Mouse (Mus musculus) intestine, postnatal 0 days (tissue): ENCODE data around the gene Hist1h2ba. TPM values are rescaled to one million over a fixed set of nuclear protein-coding genes. Genes with fewer than 3 reads are reported as not detected.

ENCODE experiments used
- ATAC-seq: fragments of 200-750 bp; cut with Nextera tagmentation; 2 replicates; pipeline ENCODE4 v1.8.0; 2017; ENCODE audit warnings: mild to moderate bottlenecking, moderate TSS enrichment, moderate library complexity
- H3K27ac ChIP-seq: fragments of 300-500 bp; sonication (generic); 2 replicates; pipeline ENCODE4 v1.5.1; 2014; ENCODE audit warnings: mild to moderate bottlenecking, low read depth, low read length, moderate library complexity
- H3K27me3 ChIP-seq: fragments of 300-500 bp; sonication (generic); replicated peaks from 2 replicates; pipeline ENCODE4 v1.6.1; 2014; ENCODE audit warnings: low read length, mixed read lengths; ENCODE audit not compliant: control insufficient read depth, insufficient read depth
- H3K36me3 ChIP-seq: fragments of 300-500 bp; sonication (generic); 2 replicates; pipeline ENCODE4 v1.6.1; 2014; ENCODE audit warnings: mild to moderate bottlenecking, moderate library complexity; ENCODE audit not compliant: control insufficient read depth, insufficient read depth
- H3K4me1 ChIP-seq: fragments of 300-500 bp; sonication (generic); replicated peaks from 2 replicates; pipeline ENCODE4 v1.6.1; 2014; ENCODE audit warnings: antibody characterized with exemption, low read length, mixed read lengths; ENCODE audit not compliant: control insufficient read depth, insufficient read depth
- H3K4me2 ChIP-seq: fragments of 300-500 bp; sonication (generic); replicated peaks from 2 replicates; pipeline ENCODE4 v1.6.1; 2014; ENCODE audit warnings: low read depth, mild to moderate bottlenecking, moderate library complexity
- H3K4me3 ChIP-seq: fragments of 300-500 bp; sonication (generic); 2 replicates; pipeline ENCODE4 v1.5.1; 2014; ENCODE audit warnings: low read depth, low read length
- H3K9ac ChIP-seq: fragments of 300-500 bp; sonication (generic); 2 replicates; pipeline ENCODE4 v1.6.1; 2014; ENCODE audit warnings: mild to moderate bottlenecking, low read depth, low read length
- H3K9me3 ChIP-seq: fragments of 300-500 bp; sonication (generic); 2 replicates; pipeline ENCODE4 v1.6.1; 2016; ENCODE audit warnings: mixed run types; ENCODE audit not compliant: control insufficient read depth
- CTCF ChIP-seq: sonication (generic); IDR thresholded peaks from 2 replicates; pipeline ENCODE4 v1.5.1; 2016; ENCODE audit warnings: low read depth, mild to moderate bottlenecking, control low read depth, antibody characterized with exemption, moderate library complexity
- WGBS: fragments of 180-500 bp; shearing (Covaris S2); extraction: QIAGEN DNeasy Blood & Tissue Kit; methylation state at CpG from one replicate; pipeline ENCODE4 v1.1.7; 2014; 5-methylcytosine and 5-hydroxymethylcytosine counted together
- polyA plus RNA-seq: library from polyadenylated mRNA; unstranded; fragments of >200 nt; fragmentation: Nextera tagmentation; extraction: Ambion mirVana; gene quantifications from 2 replicates; pipeline ENCODE4 v1.2.1, GENCODE M21; 2015

Hist1h2ba gene
- polyA plus RNA-seq, 1 experiment from 2014 or later = not detected

DNA sequence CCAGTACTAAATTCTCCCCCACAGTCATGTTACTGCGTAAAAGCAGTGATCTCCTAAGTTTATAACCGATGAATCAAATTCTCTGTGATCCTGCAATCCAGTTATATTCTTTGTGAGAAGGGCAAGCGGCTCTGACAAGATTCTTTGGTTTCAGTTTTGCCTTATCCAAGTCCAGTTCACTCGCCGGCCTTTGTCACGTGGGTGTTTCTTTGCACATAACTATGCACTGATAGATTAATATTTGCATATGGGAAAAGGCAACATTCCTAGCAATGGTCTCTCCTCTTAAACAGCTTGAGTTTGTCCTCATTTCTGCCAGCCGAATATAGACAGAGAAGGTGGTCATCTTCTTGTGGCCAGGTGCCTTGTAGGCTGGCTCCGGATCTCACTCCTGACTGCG, 3.5 kb downstream of the Hist1h2ba start:
- Histone ChIP-seq H3K9me3 (no peaks in the 10 kb centered on the region), H3K27me3 (no peaks in the 10 kb centered on the region), H3K9ac (no peak overlapping the region), H3K36me3 (no peaks in the 10 kb centered on the region), H3K4me2 (peak overlapping the region; percentile 41; the same call in 1 of the 2 replicates), H3K27ac (no peak overlapping the region), H3K4me1 (0 out of 2 replicates have a peak, but pooled peaks cover 4% of the 10 kb centered on the region), H3K4me3 (no peak overlapping the region)
- 66% methylated on average over 9 of the region's 9 CpGs for WGBS
- TF ChIP-seq CTCF = no peak
- peak; percentile 58; the same call in 1 of the 2 replicates for ATAC-seq

DNA sequence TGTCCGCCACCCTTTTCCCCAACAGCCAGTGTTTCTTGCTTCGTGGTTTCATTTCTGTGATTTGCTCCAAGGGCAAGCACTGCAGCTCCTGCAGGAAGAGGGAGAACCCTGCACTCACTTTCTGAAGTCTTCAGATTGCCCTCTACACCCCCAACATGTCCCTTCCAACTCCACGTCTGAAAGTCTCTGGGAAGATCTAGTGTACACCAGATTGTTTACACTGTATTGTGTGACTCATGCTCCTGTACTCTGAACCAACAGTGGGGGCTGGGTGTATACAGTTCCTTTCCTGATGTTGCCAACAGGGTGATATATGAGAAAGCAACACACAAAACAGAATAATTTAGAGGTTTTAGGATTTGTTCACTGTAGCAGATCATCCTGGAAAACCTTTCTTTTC, 5.3 kb downstream of the Hist1h2ba start:
- Histone ChIP-seq H3K4me1 (0 out of 2 replicates have a peak, but pooled peaks cover 4% of the 10 kb centered on the region), H3K4me3 (no peak overlapping the region), H3K4me2 (peak overlapping the region; percentile 41), H3K9ac (no peak overlapping the region), H3K27me3 (no peaks in the 10 kb centered on the region), H3K36me3 (no peaks in the 10 kb centered on the region), H3K27ac (no peak overlapping the region), H3K9me3 (no peaks in the 10 kb centered on the region)
- TF ChIP-seq CTCF = no peak
- ATAC-seq = peak; percentile 68
- 38% methylated on average over 3 of the region's 3 CpGs for WGBS

DNA sequence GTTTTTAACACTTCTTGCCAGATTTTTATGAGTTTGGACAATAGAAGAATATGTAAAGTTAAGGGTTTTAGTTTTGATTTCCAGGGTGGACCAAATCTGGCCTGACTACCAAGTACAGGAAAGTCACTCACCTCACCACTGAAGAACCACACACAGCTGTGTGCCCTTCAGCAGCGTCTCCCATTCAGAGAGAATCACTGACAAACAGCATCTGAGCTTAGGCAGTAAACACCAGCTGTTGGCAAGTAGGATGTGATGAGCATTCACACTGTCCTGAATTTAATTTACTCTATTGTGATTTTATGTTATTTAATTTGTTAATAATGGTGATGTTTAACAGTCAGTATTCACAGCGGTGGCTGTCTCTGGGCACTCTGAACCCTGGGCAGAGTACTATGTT, 8.2 kb downstream of the Hist1h2ba start:
- H3K4me2 ChIP-seq = no peak overlapping the region
- H3K36me3 ChIP-seq = no peaks in the 10 kb centered on the region
- no peak overlapping the region for H3K27ac ChIP-seq
- 0 out of 2 replicates have a peak, but pooled peaks cover 4% of the 10 kb centered on the region for H3K4me1 ChIP-seq
- no peak for ATAC-seq
- no peaks in the 10 kb centered on the region for H3K9me3 ChIP-seq
- no peak overlapping the region for H3K9ac ChIP-seq
- no peak overlapping the region for H3K4me3 ChIP-seq
- no peak for TF ChIP-seq CTCF
- H3K27me3 ChIP-seq = no peaks in the 10 kb centered on the region
- WGBS = 78% methylated on average over 2 of the region's 2 CpGs

DNA sequence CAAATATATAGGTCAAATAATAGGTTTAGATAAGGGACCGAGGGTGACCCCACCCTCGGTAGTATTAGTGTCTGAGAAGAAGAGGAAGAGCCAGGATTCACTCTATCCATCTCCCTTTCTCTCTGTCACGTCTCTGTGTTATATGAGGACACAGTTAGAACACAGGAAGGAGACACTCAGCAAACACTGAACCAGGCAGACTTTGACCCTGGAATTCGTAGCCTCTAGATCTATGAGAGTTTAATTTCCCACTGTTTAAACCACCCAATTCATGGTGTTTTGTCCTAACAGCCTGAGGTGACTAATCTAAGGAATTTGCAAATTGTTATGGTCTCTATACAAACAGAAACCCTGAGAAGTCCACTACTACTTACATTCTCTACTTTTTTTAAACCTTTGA, 16.3 kb downstream of the Hist1h2ba start:
- 12% methylated on average over 4 of the region's 4 CpGs for WGBS
- H3K36me3 ChIP-seq = no peaks in the 10 kb centered on the region
- H3K4me2 ChIP-seq = no peak overlapping the region
- no peak overlapping the region for H3K4me3 ChIP-seq
- no peak overlapping the region for H3K27ac ChIP-seq
- peak; percentile 56 for ATAC-seq
- H3K4me1 ChIP-seq = 0 out of 2 replicates have a peak, but pooled peaks cover 4% of the 10 kb centered on the region
- TF ChIP-seq CTCF = no peak
- H3K27me3 ChIP-seq = no peaks in the 10 kb centered on the region
- H3K9me3 ChIP-seq = no peaks in the 10 kb centered on the region
- H3K9ac ChIP-seq = no peak overlapping the region

DNA sequence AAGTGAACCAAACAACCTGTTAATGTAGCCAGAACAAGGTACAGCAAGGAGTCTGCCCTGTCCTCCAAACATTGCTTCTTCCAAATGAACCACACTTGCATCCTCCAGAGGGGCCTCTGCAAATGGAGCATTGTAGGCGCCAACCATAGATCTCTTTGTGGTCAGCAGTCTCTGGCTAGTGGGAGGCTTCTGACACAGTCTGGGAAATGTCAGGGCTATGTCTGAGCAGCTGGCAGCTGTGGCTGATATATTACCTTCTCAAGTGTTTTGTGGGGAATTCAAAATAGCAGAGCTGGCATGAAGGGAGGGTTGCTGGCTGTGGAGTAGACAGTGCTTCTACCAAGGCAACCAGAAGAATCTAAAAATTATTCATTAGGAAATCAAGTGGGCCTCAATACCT, 17.8 kb downstream of the Hist1h2ba start:
- Histone ChIP-seq H3K4me2 (no peak overlapping the region), H3K27me3 (no peaks in the 10 kb centered on the region), H3K9ac (no peak overlapping the region), H3K9me3 (no peaks in the 10 kb centered on the region), H3K4me3 (no peak overlapping the region), H3K27ac (no peak overlapping the region), H3K36me3 (no peaks in the 10 kb centered on the region), H3K4me1 (0 out of 2 replicates have a peak, but pooled peaks cover 4% of the 10 kb centered on the region)
- ATAC-seq = no peak
- 93% methylated on average over 1 of the region's 1 CpGs for WGBS
- no peak for TF ChIP-seq CTCF

DNA sequence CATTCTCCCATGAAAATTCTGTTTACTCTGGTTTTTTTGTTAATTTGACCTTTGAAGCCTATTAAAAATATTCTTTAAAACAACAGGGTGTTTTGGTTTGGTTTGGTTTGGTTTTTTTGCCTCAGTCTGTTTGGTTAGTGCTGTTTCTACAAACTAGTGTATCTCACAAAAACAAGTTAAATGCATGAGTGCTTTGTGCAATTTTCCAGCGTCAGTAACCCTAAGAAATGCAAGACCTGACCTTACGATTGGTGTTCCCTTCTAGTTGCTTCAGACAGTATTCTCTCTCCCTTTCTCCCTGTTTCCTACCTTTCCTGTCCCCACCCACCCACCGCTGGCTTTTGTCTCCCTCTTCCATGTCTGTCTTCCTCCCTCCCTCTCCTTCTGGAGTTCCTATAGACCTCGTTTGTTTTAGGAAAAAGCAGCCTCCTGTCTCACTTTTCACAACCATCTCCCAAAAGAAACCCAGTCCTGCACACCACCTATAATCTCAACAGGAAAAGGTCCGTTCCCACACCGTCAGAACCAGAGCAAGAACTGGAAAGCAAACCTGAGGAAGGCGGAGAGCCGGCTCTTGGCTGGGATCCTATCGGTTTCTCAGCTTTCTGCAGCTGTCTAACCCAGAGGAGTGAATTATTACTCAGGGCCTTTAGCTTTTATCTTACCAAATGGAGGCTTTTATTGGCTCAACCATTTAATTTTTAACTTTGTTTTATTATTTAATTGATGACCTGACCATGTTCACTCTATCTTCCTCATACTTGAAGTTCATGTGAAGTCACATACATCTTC, 19.4 kb downstream of the Hist1h2ba start, which contains the start of gene Slc17a4:
Slc17a4 (minus strand) TSS at position 634 of the 792 bp plus-strand sequence.
- Histone ChIP-seq H3K4me2 (peak within 1 kb of the TSS; percentile 59), H3K27me3 (no peaks in the 10 kb centered on the region), H3K27ac (peak within 1 kb of the TSS; percentile 92), H3K36me3 (no peaks in the 10 kb centered on the region), H3K4me1 (peaks cover 11% of the 10 kb centered on the region; the same call in 1 of the 2 replicates), H3K9ac (peak within 1 kb of the TSS; percentile 49), H3K4me3 (peak within 1 kb of the TSS; percentile 32), H3K9me3 (no peaks in the 10 kb centered on the region)
- peak; percentile 71 for ATAC-seq
- WGBS = 25% methylated on average over 9 of the region's 9 CpGs
- no peak for TF ChIP-seq CTCF
